Mouse (Mus musculus): ENCODE results near the gene Adgrb3. TPM values are rescaled to one million over a fixed set of nuclear protein-coding genes. Genes with fewer than 3 reads are reported as not detected.

Adgrb3 gene
- polyA plus RNA-seq, 1 experiment from 2014 or later = 0.06 TPM

DNA sequence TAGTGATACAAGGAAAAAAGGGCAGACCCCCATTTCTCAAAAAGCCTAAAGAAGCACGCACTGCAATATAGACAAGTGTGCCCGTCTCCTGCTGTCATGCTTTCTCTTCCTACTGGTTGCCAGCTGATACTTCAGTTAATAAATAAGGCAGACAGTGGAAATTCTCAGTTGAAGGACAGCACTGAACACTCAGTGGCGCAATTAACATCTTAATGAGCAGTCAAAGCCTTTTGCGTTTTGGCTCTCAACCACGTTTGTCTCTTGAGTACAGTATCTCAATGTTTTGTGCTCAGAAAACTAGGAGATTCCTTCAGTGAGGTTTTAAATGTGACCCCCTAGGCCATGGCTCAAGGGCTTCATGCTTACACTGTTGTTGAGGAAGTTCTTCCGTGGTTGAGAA, 587.1 kb downstream of the Adgrb3 start:
- 52% methylated on average over 6 of the region's 6 CpGs for WGBS (ENCODE audit: insufficient replicate concordance)
- H3K36me3 ChIP-seq (replicated peaks) = no peaks in the 10 kb centered on the region
- ATAC-seq (ENCODE audit: insufficient read depth) = no peak
- H3K4me3 ChIP-seq (replicated peaks) = no peak overlapping the region
- H3K27me3 ChIP-seq = no peaks in the 10 kb centered on the region
- H3K4me2 ChIP-seq = no peak overlapping the region
- H3K9ac ChIP-seq = no peak overlapping the region
- H3K27ac ChIP-seq (replicated peaks) = no peak overlapping the region
- no peaks in the 10 kb centered on the region for H3K4me1 ChIP-seq (replicated peaks)
- no peaks in the 10 kb centered on the region for H3K9me3 ChIP-seq (replicated peaks)

DNA sequence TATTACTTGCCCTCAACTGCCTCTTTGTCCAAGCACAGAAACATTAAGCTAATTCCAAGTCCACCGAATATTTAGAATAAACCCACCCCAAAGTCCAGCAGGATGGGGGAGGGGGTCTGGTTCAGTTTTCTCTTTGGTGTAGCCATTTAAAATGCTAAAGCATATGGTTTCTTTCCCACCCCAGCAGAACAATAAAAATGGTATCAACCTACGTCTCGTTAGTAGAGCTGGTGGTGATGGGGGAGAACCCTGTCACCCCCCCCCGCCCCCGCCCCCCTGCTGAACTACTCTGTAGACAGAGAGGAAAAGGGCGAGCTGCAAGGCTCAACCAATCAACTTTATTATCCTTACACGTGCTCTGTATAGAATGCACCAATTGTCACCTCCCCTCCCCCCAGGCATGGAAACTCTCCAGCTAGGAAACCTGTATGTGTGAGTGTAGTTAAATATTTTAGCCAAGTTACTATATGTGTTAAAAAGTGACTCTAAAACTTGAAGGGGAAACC, 600.2 kb downstream of the Adgrb3 start:
- no peaks in the 10 kb centered on the region for H3K4me1 ChIP-seq (replicated peaks)
- no peak overlapping the region for H3K9ac ChIP-seq
- 35% methylated on average over 7 of the region's 7 CpGs for WGBS (ENCODE audit: insufficient replicate concordance)
- ATAC-seq (ENCODE audit: insufficient read depth) = no peak
- H3K9me3 ChIP-seq (replicated peaks) = no peaks in the 10 kb centered on the region
- H3K27me3 ChIP-seq = no peaks in the 10 kb centered on the region
- H3K36me3 ChIP-seq (replicated peaks) = no peaks in the 10 kb centered on the region
- no peak overlapping the region for H3K27ac ChIP-seq (replicated peaks)
- no peak overlapping the region for H3K4me2 ChIP-seq
- no peak overlapping the region for H3K4me3 ChIP-seq (replicated peaks)

DNA sequence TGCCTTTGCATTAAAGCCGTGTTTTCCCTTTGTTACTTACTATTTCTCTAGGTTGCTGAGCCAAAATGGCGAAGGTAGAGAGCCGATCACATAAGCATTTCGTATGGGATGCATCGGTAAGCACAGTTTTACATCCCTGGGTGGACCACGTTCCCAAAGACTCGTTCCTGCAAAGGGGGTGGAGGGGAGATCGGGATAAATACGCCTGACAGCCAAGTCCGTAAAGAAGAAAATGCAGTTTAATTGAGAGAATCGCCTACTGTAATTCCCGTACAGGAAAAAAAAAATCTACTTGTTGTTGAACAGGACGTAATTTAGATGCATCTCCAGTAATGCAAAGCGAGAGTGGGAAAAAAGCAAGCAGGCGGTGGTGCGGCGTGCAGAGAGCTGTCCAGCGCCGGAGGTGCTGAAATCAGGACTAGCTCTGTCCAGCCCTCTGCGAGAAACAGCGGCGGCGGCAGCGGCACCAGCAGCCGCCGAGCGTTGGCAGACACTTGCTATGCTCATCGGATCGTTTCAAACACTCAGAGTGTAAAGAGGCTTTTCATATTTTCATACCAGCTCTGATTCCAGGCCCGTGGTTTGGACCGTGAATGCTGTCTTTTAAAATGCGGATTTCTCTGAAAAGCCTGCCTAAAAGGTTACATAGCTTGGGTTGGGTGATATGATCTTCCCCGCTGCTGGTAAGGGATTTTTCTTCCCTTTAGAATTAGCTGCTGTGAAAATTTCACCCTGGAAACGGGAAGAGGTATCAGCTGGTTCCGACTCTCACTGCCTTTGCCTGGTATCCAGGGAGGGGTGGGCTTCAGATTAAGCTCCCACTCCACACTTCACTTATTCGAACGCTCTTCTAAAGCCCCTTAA, 600.9 kb downstream of the Adgrb3 start:
- ATAC-seq (ENCODE audit: insufficient read depth) = no peak
- H3K36me3 ChIP-seq (replicated peaks) = no peaks in the 10 kb centered on the region
- no peaks in the 10 kb centered on the region for H3K9me3 ChIP-seq (replicated peaks)
- WGBS (ENCODE audit: insufficient replicate concordance) = 6% methylated on average over 37 of the region's 37 CpGs
- no peak overlapping the region for H3K4me2 ChIP-seq
- no peak overlapping the region for H3K27ac ChIP-seq (replicated peaks)
- H3K4me3 ChIP-seq (replicated peaks) = no peak overlapping the region
- no peaks in the 10 kb centered on the region for H3K4me1 ChIP-seq (replicated peaks)
- no peaks in the 10 kb centered on the region for H3K27me3 ChIP-seq
- no peak overlapping the region for H3K9ac ChIP-seq

DNA sequence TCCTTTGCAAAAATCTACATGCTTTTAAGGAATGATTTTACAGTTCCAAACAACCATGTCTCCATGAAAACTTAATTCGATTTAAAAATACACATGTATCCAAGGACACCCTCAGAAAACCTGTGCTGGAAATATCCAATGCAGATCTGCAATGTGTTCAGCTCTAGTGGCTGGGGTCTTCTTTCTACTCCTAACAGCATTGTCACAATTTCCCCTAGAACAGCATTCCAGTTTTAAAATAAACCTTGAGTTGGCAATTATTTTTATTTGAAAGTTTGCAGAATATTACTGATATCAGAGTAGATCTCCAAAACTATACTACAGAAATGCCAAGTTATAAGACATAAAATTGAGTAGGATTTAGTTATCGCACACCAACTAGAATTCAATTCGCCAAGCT, 601.6 kb downstream of the Adgrb3 start:
- Histone ChIP-seq H3K9me3 (replicated peaks) (no peaks in the 10 kb centered on the region), H3K27ac (replicated peaks) (no peak overlapping the region), H3K27me3 (no peaks in the 10 kb centered on the region), H3K4me2 (no peak overlapping the region), H3K9ac (no peak overlapping the region), H3K36me3 (replicated peaks) (no peaks in the 10 kb centered on the region), H3K4me1 (replicated peaks) (no peaks in the 10 kb centered on the region), H3K4me3 (replicated peaks) (no peak overlapping the region)
- ATAC-seq (ENCODE audit: insufficient read depth) = no peak
- 33% methylated on average over 3 of the region's 3 CpGs for WGBS (ENCODE audit: insufficient replicate concordance)

DNA sequence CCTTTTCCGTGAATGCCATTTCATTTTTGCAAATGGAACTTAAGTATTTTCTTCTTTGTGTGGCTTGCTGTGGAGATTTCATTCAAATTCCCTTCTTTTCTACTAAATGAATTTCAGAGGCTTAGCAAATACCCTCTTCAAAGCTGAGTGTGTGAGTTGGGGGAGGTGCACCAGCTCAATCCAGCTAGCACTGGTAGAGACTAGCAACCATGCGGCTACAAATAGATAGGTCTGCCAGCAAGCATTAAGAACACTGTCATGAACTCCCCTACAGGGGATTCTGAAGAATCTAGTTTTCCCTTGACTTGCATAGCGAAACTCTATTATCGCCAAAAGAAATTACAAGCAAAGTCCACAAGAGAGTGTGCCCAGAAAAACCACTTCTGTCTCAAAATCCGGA, 624.9 kb downstream of the Adgrb3 start:
- H3K9me3 ChIP-seq (replicated peaks) = no peaks in the 10 kb centered on the region
- H3K9ac ChIP-seq = no peak overlapping the region
- 37% methylated on average over 5 of the region's 5 CpGs for WGBS (ENCODE audit: insufficient replicate concordance)
- no peak for ATAC-seq (ENCODE audit: insufficient read depth)
- no peaks in the 10 kb centered on the region for H3K4me1 ChIP-seq (replicated peaks)
- no peak overlapping the region for H3K4me2 ChIP-seq
- no peak overlapping the region for H3K4me3 ChIP-seq (replicated peaks)
- no peaks in the 10 kb centered on the region for H3K27me3 ChIP-seq
- H3K36me3 ChIP-seq (replicated peaks) = no peaks in the 10 kb centered on the region
- H3K27ac ChIP-seq (replicated peaks) = no peak overlapping the region

DNA sequence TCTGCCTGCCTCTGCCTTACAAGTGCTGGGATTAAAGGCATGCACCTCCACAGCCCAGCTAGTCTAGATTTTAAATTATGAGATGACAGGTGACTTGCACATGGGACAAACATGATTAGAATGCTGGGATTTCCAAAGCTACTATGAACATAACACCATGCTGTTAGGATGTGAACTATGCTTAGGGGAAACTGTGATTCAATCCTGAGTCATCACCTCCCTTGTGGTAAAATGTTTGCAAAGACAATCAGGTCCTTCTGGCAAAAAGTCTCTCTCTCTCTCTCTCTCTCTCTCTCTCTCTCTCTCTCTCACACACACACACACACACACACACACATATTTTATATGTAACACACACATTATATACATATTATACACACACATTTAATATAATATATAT, 630.1 kb downstream of the Adgrb3 start:
- H3K9ac ChIP-seq = no peak overlapping the region
- no peak overlapping the region for H3K4me3 ChIP-seq (replicated peaks)
- H3K4me1 ChIP-seq (replicated peaks) = no peaks in the 10 kb centered on the region
- no peaks in the 10 kb centered on the region for H3K36me3 ChIP-seq (replicated peaks)
- H3K27me3 ChIP-seq = no peaks in the 10 kb centered on the region
- no peaks in the 10 kb centered on the region for H3K9me3 ChIP-seq (replicated peaks)
- no peak for ATAC-seq (ENCODE audit: insufficient read depth)
- no peak overlapping the region for H3K27ac ChIP-seq (replicated peaks)
- H3K4me2 ChIP-seq = no peak overlapping the region

DNA sequence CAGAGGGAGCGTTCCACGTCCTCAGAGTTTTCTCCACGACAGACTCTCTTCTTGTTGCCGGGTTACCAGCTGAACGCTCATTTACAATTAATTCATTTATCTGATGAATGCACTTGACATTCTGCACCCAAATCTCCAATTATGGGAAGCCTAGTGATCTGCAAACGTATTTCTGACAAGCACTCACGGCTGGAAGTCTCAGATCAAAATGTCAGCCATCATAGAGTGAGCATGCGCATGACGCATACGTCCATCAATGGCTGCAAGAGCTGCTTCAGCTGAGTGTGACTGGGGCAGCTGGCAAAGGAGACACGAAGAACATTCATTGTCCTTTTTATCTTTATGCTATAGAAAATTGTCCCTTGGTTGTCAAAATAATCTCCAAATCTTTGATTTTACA, 637.5 kb downstream of the Adgrb3 start:
- Histone ChIP-seq H3K4me3 (replicated peaks) (no peak overlapping the region), H3K4me1 (replicated peaks) (no peaks in the 10 kb centered on the region), H3K27me3 (no peaks in the 10 kb centered on the region), H3K9ac (no peak overlapping the region), H3K4me2 (no peak overlapping the region), H3K36me3 (replicated peaks) (no peaks in the 10 kb centered on the region), H3K27ac (replicated peaks) (no peak overlapping the region), H3K9me3 (replicated peaks) (no peaks in the 10 kb centered on the region)
- 62% methylated on average over 11 of the region's 11 CpGs for WGBS (ENCODE audit: insufficient replicate concordance)
- ATAC-seq (ENCODE audit: insufficient read depth) = no peak

DNA sequence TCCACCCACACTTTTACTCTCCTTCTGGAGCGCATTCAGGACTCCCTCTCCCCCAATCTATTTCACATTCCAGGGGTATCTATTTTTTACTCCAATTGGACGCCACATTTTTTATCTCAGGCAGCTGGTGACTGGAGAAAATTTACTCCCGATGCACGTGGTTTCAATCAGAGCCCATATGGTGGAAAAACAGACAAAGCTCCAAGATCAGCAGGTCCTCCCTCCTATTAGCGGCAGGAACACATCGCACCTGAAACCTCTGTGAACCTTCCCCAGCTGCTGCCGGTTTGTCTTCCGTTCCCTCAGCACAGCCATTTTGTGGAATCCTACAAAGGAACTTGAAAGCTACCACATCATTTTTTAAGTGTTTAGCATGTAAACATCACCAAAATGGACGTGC, 640.2 kb downstream of the Adgrb3 start:
- Histone ChIP-seq H3K4me1 (replicated peaks) (no peaks in the 10 kb centered on the region), H3K4me2 (no peak overlapping the region), H3K9me3 (replicated peaks) (no peaks in the 10 kb centered on the region), H3K9ac (no peak overlapping the region), H3K27ac (replicated peaks) (no peak overlapping the region), H3K27me3 (no peaks in the 10 kb centered on the region), H3K4me3 (replicated peaks) (no peak overlapping the region), H3K36me3 (replicated peaks) (no peaks in the 10 kb centered on the region)
- no peak for ATAC-seq (ENCODE audit: insufficient read depth)
- WGBS (ENCODE audit: insufficient replicate concordance) = 55% methylated on average over 9 of the region's 9 CpGs

DNA sequence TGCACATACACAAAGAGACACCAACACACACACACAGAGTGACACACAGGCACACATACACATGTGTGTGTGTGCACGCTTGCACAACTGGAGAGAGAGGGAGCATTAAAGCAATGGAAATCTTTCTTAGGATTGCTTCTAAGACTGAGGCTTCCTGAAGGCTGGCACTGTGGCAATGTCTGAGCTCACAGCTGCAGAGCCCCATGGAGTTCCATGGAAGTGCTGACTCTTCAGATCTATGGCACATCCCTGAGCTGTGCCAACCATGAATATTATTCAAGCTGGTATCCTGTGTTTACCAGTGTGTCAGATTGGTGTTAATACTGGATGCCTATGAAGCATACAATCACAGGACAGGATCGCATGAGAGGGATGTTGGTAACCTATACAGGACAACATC, 643.6 kb downstream of the Adgrb3 start:
- Histone ChIP-seq H3K36me3 (replicated peaks) (no peaks in the 10 kb centered on the region), H3K9ac (no peak overlapping the region), H3K4me3 (replicated peaks) (no peak overlapping the region), H3K4me1 (replicated peaks) (no peaks in the 10 kb centered on the region), H3K27ac (replicated peaks) (no peak overlapping the region), H3K4me2 (no peak overlapping the region), H3K27me3 (no peaks in the 10 kb centered on the region), H3K9me3 (replicated peaks) (no peaks in the 10 kb centered on the region)
- WGBS (ENCODE audit: insufficient replicate concordance) = 63% methylated on average over 2 of the region's 2 CpGs
- ATAC-seq (ENCODE audit: insufficient read depth) = no peak

DNA sequence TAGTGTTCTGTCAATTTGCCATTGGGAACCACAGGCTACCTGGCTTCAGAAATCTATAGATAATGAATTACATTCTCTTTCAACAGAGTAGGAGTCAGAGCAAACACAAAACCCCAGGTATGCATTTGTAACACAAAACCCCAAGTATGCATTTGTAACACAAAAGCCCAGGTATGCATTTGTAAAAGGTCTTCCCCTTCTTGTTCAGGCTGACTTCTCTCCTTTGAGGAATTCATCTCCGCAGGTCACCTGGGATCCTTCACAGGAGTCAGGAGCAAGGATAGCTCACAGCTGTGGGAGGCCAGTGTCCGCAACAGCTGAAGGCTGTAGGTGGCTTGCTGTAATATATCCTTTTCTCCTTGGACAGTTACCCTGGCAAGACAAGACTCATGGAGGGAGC, 647.6 kb downstream of the Adgrb3 start:
- Histone ChIP-seq H3K27me3 (no peaks in the 10 kb centered on the region), H3K9ac (no peak overlapping the region), H3K4me3 (replicated peaks) (no peak overlapping the region), H3K27ac (replicated peaks) (no peak overlapping the region), H3K36me3 (replicated peaks) (no peaks in the 10 kb centered on the region), H3K9me3 (replicated peaks) (no peaks in the 10 kb centered on the region), H3K4me1 (replicated peaks) (no peaks in the 10 kb centered on the region), H3K4me2 (no peak overlapping the region)
- no peak for ATAC-seq (ENCODE audit: insufficient read depth)
- WGBS (ENCODE audit: insufficient replicate concordance) = 48% methylated on average over 2 of the region's 2 CpGs

DNA sequence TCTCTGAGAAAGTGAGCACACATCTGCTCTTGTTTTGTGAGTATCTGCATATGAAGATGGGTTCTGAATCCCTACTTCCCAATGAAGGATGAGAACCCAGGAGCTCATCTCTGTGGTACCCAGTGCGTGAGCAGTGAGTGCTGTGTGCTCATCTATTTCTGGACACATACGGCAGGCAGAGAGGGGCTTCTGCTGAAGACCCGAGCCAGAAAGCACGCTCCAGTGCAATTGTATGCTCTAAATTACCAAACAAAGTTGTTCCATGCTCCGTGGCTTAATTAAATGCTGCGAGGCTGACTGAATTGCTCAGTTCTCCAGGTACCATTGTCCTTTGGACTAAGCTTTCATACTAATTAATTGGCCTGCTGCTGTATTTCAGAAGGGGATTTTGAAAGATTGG, 648.9 kb downstream of the Adgrb3 start:
- Histone ChIP-seq H3K9ac (no peak overlapping the region), H3K36me3 (replicated peaks) (no peaks in the 10 kb centered on the region), H3K27me3 (no peaks in the 10 kb centered on the region), H3K9me3 (replicated peaks) (no peaks in the 10 kb centered on the region), H3K4me1 (replicated peaks) (no peaks in the 10 kb centered on the region), H3K27ac (replicated peaks) (no peak overlapping the region), H3K4me2 (no peak overlapping the region), H3K4me3 (replicated peaks) (no peak overlapping the region)
- ATAC-seq (ENCODE audit: insufficient read depth) = no peak
- WGBS (ENCODE audit: insufficient replicate concordance) = 52% methylated on average over 6 of the region's 6 CpGs

All from liver, embryonic 15.5 days (tissue).